8 mouse cellular contexts compared by ENCODE assay signal in the genomic region with DNA sequence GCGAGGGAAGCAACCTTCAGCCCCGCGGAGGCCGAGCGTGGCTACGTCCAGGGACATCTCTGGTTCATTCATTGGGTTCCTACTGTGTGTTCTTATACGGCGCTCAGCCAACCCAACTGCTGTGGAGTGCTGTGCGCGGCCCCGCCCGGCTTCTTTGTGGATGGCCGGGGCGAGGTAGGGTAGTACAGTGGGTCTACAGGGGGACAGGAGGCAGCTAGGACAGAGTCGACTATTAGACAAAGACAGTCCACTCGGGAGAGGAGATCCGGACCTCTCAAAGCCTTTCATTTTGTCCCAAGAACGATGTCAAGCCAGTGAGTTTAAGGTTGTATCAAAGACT. TPM values are rescaled to one million over a fixed set of nuclear protein-coding genes. Genes with fewer than 3 reads are reported as not detected.
DNase-seq lines count a peak whose midpoint lies in the region; ATAC-seq and TF ChIP-seq lines count a peak whose summit lies in the region.

No protein-coding gene starts in this region.

- no peak for TF ChIP-seq POLR2A in kidney, adult 2 months (IDR thresholded peaks at IDR 0.05; ENCODE audit: low read depth, low read length)

- WGBS in kidney, adult 2 months, result under 1% methylated on average over 18 of the region's 18 CpGs
- under 1% methylated on average over 18 of the region's 18 CpGs for WGBS in hindbrain, embryonic 12.5 days
- under 1% methylated on average over 18 of the region's 18 CpGs for WGBS in midbrain, embryonic 13.5 days

- no peaks in the 10 kb centered on the region for H3K9me3 ChIP-seq in hindbrain, embryonic 12.5 days (replicated peaks)
- no peaks in the 10 kb centered on the region for H3K9me3 ChIP-seq in midbrain, embryonic 13.5 days

- H3K4me2 ChIP-seq in hindbrain, embryonic 12.5 days (replicated peaks), result peak overlapping the region; percentile 76
- H3K4me2 ChIP-seq in midbrain, embryonic 13.5 days (replicated peaks), result peak overlapping the region; percentile 92

- no peaks in the 10 kb centered on the region; the same call in none of the 2 replicates for H3K36me3 ChIP-seq in kidney, adult 2 months (ENCODE audit: control insufficient read depth, insufficient read depth, low read length)
- H3K36me3 ChIP-seq in hindbrain, embryonic 12.5 days, result peaks cover 50% of the 10 kb centered on the region
- H3K36me3 ChIP-seq in midbrain, embryonic 13.5 days, result peaks cover 56% of the 10 kb centered on the region

- ATAC-seq in hindbrain, embryonic 12.5 days (ENCODE audit: low FRiP score), result peak; percentile 48
- ATAC-seq in midbrain, embryonic 13.5 days, result peak; percentile 51

- peak overlapping the region; percentile 89 for H3K27ac ChIP-seq in kidney, adult 2 months (ENCODE audit: insufficient read depth, low read depth, low read length)
- peak overlapping the region; percentile 77 for H3K27ac ChIP-seq in hindbrain, embryonic 12.5 days
- H3K27ac ChIP-seq in midbrain, embryonic 13.5 days, result peak overlapping the region; percentile 81

- peak overlapping the region; percentile 73 for H3K4me3 ChIP-seq in kidney, adult 2 months (ENCODE audit: insufficient read depth, low read depth, low read length)
- H3K4me3 ChIP-seq in hindbrain, embryonic 12.5 days, result peak overlapping the region; percentile 83
- peak overlapping the region; percentile 87 for H3K4me3 ChIP-seq in midbrain, embryonic 13.5 days (replicated peaks)

- TF ChIP-seq CTCF in kidney, adult 2 months (conservative IDR thresholded peaks at IDR 0.05; ENCODE audit: insufficient read depth, insufficient read length, low read depth, low read length), result no peak

- peaks cover 14% of the 10 kb centered on the region; the same call in 1 of the 2 replicates for H3K4me1 ChIP-seq in kidney, adult 2 months (ENCODE audit: control insufficient read depth, insufficient read depth, low read length)
- peaks cover 23% of the 10 kb centered on the region for H3K4me1 ChIP-seq in hindbrain, embryonic 12.5 days
- H3K4me1 ChIP-seq in midbrain, embryonic 13.5 days (replicated peaks), result peaks cover 32% of the 10 kb centered on the region

- DNase-seq in kidney, adult 2 months, result no peak
- DNase-seq in kidney, postnatal 25 days, result no peak
- peak; percentile 18 for DNase-seq in brain, embryonic 18.5 days (ENCODE audit: low read depth, low spot score)
- no peak for DNase-seq in frontal cortex, postnatal 25 days (ENCODE audit: low spot score in 2 of 2)
- DNase-seq in cerebellum, adult 11 months, result no peak
- DNase-seq in urinary bladder, postnatal 36 days (ENCODE audit: low spot score in 2 of 2), result no peak

- H3K9ac ChIP-seq in hindbrain, embryonic 12.5 days, result peak overlapping the region; percentile 72
- peak overlapping the region; percentile 92 for H3K9ac ChIP-seq in midbrain, embryonic 13.5 days (replicated peaks)

- no peaks in the 10 kb centered on the region for H3K27me3 ChIP-seq in kidney, adult 2 months (replicated peaks; ENCODE audit: control insufficient read depth, insufficient read depth, low read length)
- no peaks in the 10 kb centered on the region for H3K27me3 ChIP-seq in hindbrain, embryonic 12.5 days
- no peaks in the 10 kb centered on the region for H3K27me3 ChIP-seq in midbrain, embryonic 13.5 days

RNA-seq across cellular contexts. Expression of a gene that starts 0.5 kb away (rescaled TPM):
- polyA plus RNA-seq in kidney, adult 2 months (2012; rRNA removed), result 55.5 and 69.0 TPM in 2 replicates
- polyA plus RNA-seq in hindbrain, embryonic 12.5 days (2016; fragmentation: Nextera tagmentation; extraction: Ambion mirVana), result 51.5 and 54.8 TPM in 2 replicates
- polyA plus RNA-seq in midbrain, embryonic 13.5 days (2015; fragmentation: Nextera tagmentation; extraction: Ambion mirVana), result 71.7 and 74.7 TPM in 2 replicates

RNA-seq across cellular contexts. Expression of a gene that starts 0.8 kb away (rescaled TPM):
- 37.2 and 38.4 TPM in 2 replicates for polyA plus RNA-seq in kidney, adult 2 months (2012; rRNA removed)
- polyA plus RNA-seq in hindbrain, embryonic 12.5 days (2016; fragmentation: Nextera tagmentation; extraction: Ambion mirVana), result 62.3 and 63.5 TPM in 2 replicates
- polyA plus RNA-seq in midbrain, embryonic 13.5 days (2015; fragmentation: Nextera tagmentation; extraction: Ambion mirVana), result 68.2 and 75.3 TPM in 2 replicates

RNA-seq across cellular contexts. Expression of a gene that starts 8.0 kb away (rescaled TPM):
- polyA plus RNA-seq in kidney, adult 2 months (2012; rRNA removed), result 32.2 and 40.7 TPM in 2 replicates
- polyA plus RNA-seq in hindbrain, embryonic 12.5 days (2016; fragmentation: Nextera tagmentation; extraction: Ambion mirVana), result 39.3 and 45.5 TPM in 2 replicates
- 36.8 and 38.4 TPM in 2 replicates for polyA plus RNA-seq in midbrain, embryonic 13.5 days (2015; fragmentation: Nextera tagmentation; extraction: Ambion mirVana)

RNA-seq across cellular contexts. Expression of a gene that starts 8.0 kb away (rescaled TPM):
- 162 and 199 TPM in 2 replicates for polyA plus RNA-seq in kidney, adult 2 months (2012; rRNA removed)
- polyA plus RNA-seq in hindbrain, embryonic 12.5 days (2016; fragmentation: Nextera tagmentation; extraction: Ambion mirVana), result 85.1 and 86.7 TPM in 2 replicates
- 73.0 and 82.3 TPM in 2 replicates for polyA plus RNA-seq in midbrain, embryonic 13.5 days (2015; fragmentation: Nextera tagmentation; extraction: Ambion mirVana)

RNA-seq across cellular contexts. Expression of a gene that starts 9.4 kb away (rescaled TPM):
- 112 and 115 TPM in 2 replicates for polyA plus RNA-seq in kidney, adult 2 months (2012; rRNA removed)
- 49.8 and 50.4 TPM in 2 replicates for polyA plus RNA-seq in hindbrain, embryonic 12.5 days (2016; fragmentation: Nextera tagmentation; extraction: Ambion mirVana)
- 74.1 and 76.8 TPM in 2 replicates for polyA plus RNA-seq in midbrain, embryonic 13.5 days (2015; fragmentation: Nextera tagmentation; extraction: Ambion mirVana)
